Mouse (Mus musculus): ENCODE results near the gene Sh3kbp1.

Gene Sh3kbp1

GRCm38 (mm10) chrX:159969025-159969424, 342.0 kb downstream of the Sh3kbp1 start:
- no peaks in the 10 kb centered on the region for H3K9me3 ChIP-seq (ENCODE audit: low read length)
- no peak overlapping the region for H3K4me3 ChIP-seq (replicated peaks; ENCODE audit: low read length)
- no peak for TF ChIP-seq POU5F1 (IDR thresholded peaks at IDR 0.05; ENCODE audit: borderline replicate concordance, low read length)
- TF ChIP-seq NANOG (IDR thresholded peaks at IDR 0.05; ENCODE audit: borderline replicate concordance, low read length) = no peak
- no peak for TF ChIP-seq CTCF (conservative IDR thresholded peaks at IDR 0.05; ENCODE audit: low read length)
- no peaks in the 10 kb centered on the region for H3K27me3 ChIP-seq (ENCODE audit: insufficient read depth, low read length)
- H3K4me1 ChIP-seq (replicated peaks; ENCODE audit: low read depth, low read length) = no peaks in the 10 kb centered on the region
- H3K36me3 ChIP-seq (ENCODE audit: insufficient read depth, low read length) = no peaks in the 10 kb centered on the region

GRCm38 (mm10) chrX:159971091-159971779, 344.2 kb downstream of the Sh3kbp1 start:
- Histone ChIP-seq H3K4me3 (replicated peaks; ENCODE audit: low read length) (no peak overlapping the region), H3K4me1 (replicated peaks; ENCODE audit: low read depth, low read length) (no peaks in the 10 kb centered on the region), H3K36me3 (ENCODE audit: insufficient read depth, low read length) (no peaks in the 10 kb centered on the region), H3K27me3 (ENCODE audit: insufficient read depth, low read length) (no peaks in the 10 kb centered on the region), H3K9me3 (ENCODE audit: low read length) (no peaks in the 10 kb centered on the region)
- no peak for TF ChIP-seq NANOG (IDR thresholded peaks at IDR 0.05; ENCODE audit: borderline replicate concordance, low read length)
- no peak for TF ChIP-seq POU5F1 (IDR thresholded peaks at IDR 0.05; ENCODE audit: borderline replicate concordance, low read length)

GRCm38 (mm10) chrX:159973730-159974129, 346.7 kb downstream of the Sh3kbp1 start:
- TF ChIP-seq POU5F1 (IDR thresholded peaks at IDR 0.05; ENCODE audit: borderline replicate concordance, low read length) = no peak
- peak; percentile 52 for TF ChIP-seq CTCF (conservative IDR thresholded peaks at IDR 0.05; ENCODE audit: low read length)
- Histone ChIP-seq H3K36me3 (ENCODE audit: insufficient read depth, low read length) (no peaks in the 10 kb centered on the region), H3K27me3 (ENCODE audit: insufficient read depth, low read length) (no peaks in the 10 kb centered on the region), H3K4me3 (replicated peaks; ENCODE audit: low read length) (no peak overlapping the region), H3K9me3 (ENCODE audit: low read length) (no peaks in the 10 kb centered on the region), H3K4me1 (replicated peaks; ENCODE audit: low read depth, low read length) (no peaks in the 10 kb centered on the region)

DNA sequence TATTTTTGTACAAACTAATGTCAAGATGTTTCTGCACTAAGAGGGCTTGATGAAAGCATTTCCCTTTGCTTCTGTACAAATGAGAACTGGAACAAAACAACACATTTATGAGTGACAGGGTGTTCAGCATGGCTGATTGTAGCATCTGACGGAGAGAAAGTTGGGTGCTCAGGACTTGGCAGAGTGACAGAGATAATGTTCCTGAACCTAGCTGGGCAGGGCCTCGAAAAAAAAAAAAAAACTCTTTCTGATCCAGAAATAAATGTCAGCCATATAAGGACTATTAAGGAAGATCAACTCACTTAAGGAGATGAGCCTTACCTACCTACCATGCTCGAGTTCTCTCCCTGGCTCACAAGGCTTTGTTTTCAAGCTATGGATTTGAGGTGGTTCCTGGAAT, 349.2 kb downstream of the Sh3kbp1 start:
- no peaks in the 10 kb centered on the region for H3K4me1 ChIP-seq (replicated peaks; ENCODE audit: low read depth, low read length)
- H3K27me3 ChIP-seq (ENCODE audit: insufficient read depth, low read length) = no peaks in the 10 kb centered on the region
- no peak overlapping the region for H3K4me3 ChIP-seq (replicated peaks; ENCODE audit: low read length)
- no peaks in the 10 kb centered on the region for H3K36me3 ChIP-seq (ENCODE audit: insufficient read depth, low read length)
- TF ChIP-seq CTCF (conservative IDR thresholded peaks at IDR 0.05; ENCODE audit: low read length) (no peak), NANOG (IDR thresholded peaks at IDR 0.05; ENCODE audit: borderline replicate concordance, low read length) (no peak), POU5F1 (IDR thresholded peaks at IDR 0.05; ENCODE audit: borderline replicate concordance, low read length) (no peak)
- H3K9me3 ChIP-seq (ENCODE audit: low read length) = no peaks in the 10 kb centered on the region

- TF ChIP-seq NANOG (IDR thresholded peaks at IDR 0.05; ENCODE audit: borderline replicate concordance, low read length) = no peak
- TF ChIP-seq CTCF (conservative IDR thresholded peaks at IDR 0.05; ENCODE audit: low read length) = no peak
- no peak for TF ChIP-seq POU5F1 (IDR thresholded peaks at IDR 0.05; ENCODE audit: borderline replicate concordance, low read length)
- Histone ChIP-seq H3K36me3 (ENCODE audit: insufficient read depth, low read length) (no peaks in the 10 kb centered on the region), H3K4me3 (replicated peaks; ENCODE audit: low read length) (peak within 1 kb of the TSS; percentile 69), H3K27me3 (ENCODE audit: insufficient read depth, low read length) (peaks cover 19% of the 10 kb centered on the region), H3K4me1 (replicated peaks; ENCODE audit: low read depth, low read length) (peaks cover 3% of the 10 kb centered on the region; the same call in 1 of the 2 replicates), H3K9me3 (ENCODE audit: low read length) (no peaks in the 10 kb centered on the region)
Observed at GRCm38 (mm10) chrX:159988002-159988960, 361.2 kb downstream of the Sh3kbp1 start, which contains the start of gene Map3k15. TSS of gene Map3k15 (plus strand) at chrX:159988433.

DNA sequence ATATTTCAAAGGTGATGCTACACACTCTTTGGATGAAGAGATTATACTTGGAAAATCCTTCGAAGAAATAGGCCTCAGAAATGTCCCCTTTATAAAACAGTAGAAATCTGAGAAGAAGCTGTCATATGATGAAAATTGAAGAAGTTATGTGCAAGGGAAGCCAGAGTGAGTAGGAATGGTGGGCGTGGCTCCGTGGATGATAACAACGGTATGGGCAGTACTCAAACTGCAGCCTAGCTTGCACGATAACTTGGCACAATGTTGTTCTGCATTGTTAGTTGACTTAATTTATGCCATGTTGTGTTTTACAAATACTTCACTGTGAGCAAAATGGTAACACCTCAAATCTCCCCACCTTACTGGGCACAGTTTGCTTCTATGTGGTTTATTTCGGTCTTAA, 368.7 kb downstream of the Sh3kbp1 start:
- no peaks in the 10 kb centered on the region for H3K36me3 ChIP-seq (ENCODE audit: insufficient read depth, low read length)
- H3K4me3 ChIP-seq (replicated peaks; ENCODE audit: low read length) = no peak overlapping the region
- no peaks in the 10 kb centered on the region for H3K9me3 ChIP-seq (ENCODE audit: low read length)
- TF ChIP-seq CTCF (conservative IDR thresholded peaks at IDR 0.05; ENCODE audit: low read length) = no peak
- TF ChIP-seq POU5F1 (IDR thresholded peaks at IDR 0.05; ENCODE audit: borderline replicate concordance, low read length) = no peak
- no peak for TF ChIP-seq NANOG (IDR thresholded peaks at IDR 0.05; ENCODE audit: borderline replicate concordance, low read length)
- H3K4me1 ChIP-seq (replicated peaks; ENCODE audit: low read depth, low read length) = no peaks in the 10 kb centered on the region
- H3K27me3 ChIP-seq (ENCODE audit: insufficient read depth, low read length) = no peaks in the 10 kb centered on the region

Measured in E14TG2a.4 (cell line).